Mouse (Mus musculus) MEL (cell line): ENCODE results near the gene Suclg2. TPM values are rescaled to one million over a fixed set of nuclear protein-coding genes. Genes with fewer than 3 reads are reported as not detected.

Source experiments
- DNase-seq: peaks from one replicate; pipeline ENCODE4 v3.0.0; 2011; ENCODE audit warnings: low read depth, low spot score
- H3K27ac ChIP-seq: 2 replicates; pipeline ENCODE4 v1.5.1; 2012; ENCODE audit warnings: low read depth, mild to moderate bottlenecking, control low read depth, low read length, moderate library complexity; ENCODE audit not compliant: control insufficient read depth
- H3K27me3 ChIP-seq, 2 experiments: fragments of 150-350 bp in 1 of 2; sonication (generic) in 1 of 2; 2 replicates each; pipeline ENCODE4 v1.6.1; 2012; ENCODE audit warnings: low read length in 2 of 2, mild to moderate bottlenecking in 2 of 2, improper control_type of control experiment in 1 of 2, moderate library complexity in 1 of 2; ENCODE audit not compliant: insufficient read depth in 2 of 2, control insufficient read depth in 1 of 2
- H3K36me3 ChIP-seq, 2 experiments: 2 replicates each; pipeline ENCODE4 v1.6.1; 2012 to 2014; ENCODE audit warnings: low read length in 2 of 2, improper control_type of control experiment in 1 of 2, inconsistent platforms in 1 of 2, mild to moderate bottlenecking in 1 of 2; ENCODE audit not compliant: insufficient read depth in 2 of 2, control insufficient read depth in 1 of 2
- H3K4me1 ChIP-seq, 2 experiments: fragments of 150-350 bp in 1 of 2; sonication (generic) in 1 of 2; 2 replicates each; pipeline ENCODE4 v1.6.1; 2012; ENCODE audit warnings: low read length in 2 of 2, improper control_type of control experiment in 1 of 2, mild to moderate bottlenecking in 1 of 2; ENCODE audit not compliant: insufficient read depth in 2 of 2, control insufficient read depth in 1 of 2
- H3K4me3 ChIP-seq, 2 experiments: fragments of 150-350 bp in 1 of 2; sonication (generic) in 1 of 2; 2 replicates each; pipeline ENCODE4 v1.5.1; 2012; ENCODE audit warnings: low read depth in 2 of 2, low read length in 2 of 2, mild to moderate bottlenecking in 2 of 2, moderate library complexity in 2 of 2, control low read depth in 1 of 2, improper control_type of control experiment in 1 of 2; ENCODE audit not compliant: control insufficient read depth in 1 of 2, insufficient read depth in 1 of 2
- H3K79me2 ChIP-seq: 2 replicates; pipeline ENCODE4 v1.6.1; 2012; ENCODE audit warnings: mild to moderate bottlenecking, low read length, moderate library complexity; ENCODE audit not compliant: control insufficient read depth, poor library complexity, insufficient read depth
- H3K9ac ChIP-seq: 2 replicates; pipeline ENCODE4 v1.6.1; 2012; ENCODE audit warnings: low read depth, mild to moderate bottlenecking, control low read depth, low read length, moderate library complexity; ENCODE audit not compliant: control insufficient read depth, poor library complexity, severe bottlenecking
- H3K9me3 ChIP-seq: fragments of 150-350 bp; sonication (generic); replicated peaks from 2 replicates; pipeline ENCODE4 v1.6.1; 2012; ENCODE audit warnings: mild to moderate bottlenecking, low read length, improper control_type of control experiment, moderate library complexity; ENCODE audit not compliant: insufficient read depth
- BHLHE40 ChIP-seq: IDR thresholded peaks from 2 replicates; pipeline ENCODE4 v1.6.1; 2012; ENCODE audit warnings: low read depth, mild to moderate bottlenecking, inconsistent platforms, low read length, improper control_type of control experiment, borderline replicate concordance
- CHD1 ChIP-seq: IDR thresholded peaks from 2 replicates; pipeline ENCODE4 v1.6.1; 2012; ENCODE audit warnings: low read depth, mild to moderate bottlenecking, inconsistent platforms, low read length, improper control_type of control experiment
- CHD2 ChIP-seq: IDR thresholded peaks from 2 replicates; pipeline ENCODE4 v1.6.1; 2011; ENCODE audit warnings: low read length, improper control_type of control experiment
- CTCF ChIP-seq, 3 experiments: IDR thresholded peaks in 2 of 3; conservative IDR thresholded peaks in 1 of 3; 2 replicates each; pipeline ENCODE4 v1.5.1; 2011 to 2012; ENCODE audit warnings: low read length in 3 of 3, low read depth in 2 of 3, mild to moderate bottlenecking in 2 of 3, improper control_type of control experiment in 1 of 3, inconsistent platforms in 1 of 3, mixed read lengths in 1 of 3, moderate library complexity in 1 of 3; ENCODE audit not compliant: control insufficient read depth in 1 of 3, insufficient read depth in 1 of 3, poor library complexity in 1 of 3, severe bottlenecking in 1 of 3
- E2F4 ChIP-seq: IDR thresholded peaks from 2 replicates; pipeline ENCODE4 v1.6.1; 2011; ENCODE audit warnings: low read depth, low read length, improper control_type of control experiment, borderline replicate concordance
- GABPA ChIP-seq: IDR thresholded peaks from 2 replicates; pipeline ENCODE4 v1.6.1; 2012; ENCODE audit warnings: low read depth, mild to moderate bottlenecking, inconsistent platforms, low read length, improper control_type of control experiment, moderate library complexity
- GATA1 ChIP-seq: IDR thresholded peaks from 2 replicates; pipeline ENCODE4 v1.6.1; 2011; ENCODE audit warnings: low read depth, low read length, improper control_type of control experiment
- HCFC1 ChIP-seq: IDR thresholded peaks from 2 replicates; pipeline ENCODE4 v1.6.1; 2012; ENCODE audit warnings: low read depth, mild to moderate bottlenecking, inconsistent platforms, low read length, improper control_type of control experiment, moderate library complexity
- KAT2A ChIP-seq: conservative IDR thresholded peaks from 2 replicates; pipeline ENCODE4 v1.6.1; 2012; ENCODE audit warnings: low read depth, low read length, improper control_type of control experiment, inconsistent platforms
- MAFK ChIP-seq: IDR thresholded peaks from 2 replicates; pipeline ENCODE4 v1.6.1; 2011; ENCODE audit warnings: low read depth, mild to moderate bottlenecking, low read length, improper control_type of control experiment, borderline replicate concordance
- MAX ChIP-seq: IDR thresholded peaks from 2 replicates; pipeline ENCODE4 v1.6.1; 2011; ENCODE audit warnings: low read length, improper control_type of control experiment
- MXI1 ChIP-seq: IDR thresholded peaks from 2 replicates; pipeline ENCODE4 v1.6.1; 2011; ENCODE audit warnings: mild to moderate bottlenecking, low read depth, low read length, improper control_type of control experiment
- MYC ChIP-seq: IDR thresholded peaks from 2 replicates; pipeline ENCODE4 v1.6.1; 2011; ENCODE audit warnings: low read depth, mild to moderate bottlenecking, low read length, improper control_type of control experiment, moderate library complexity
- NRF1 ChIP-seq: IDR thresholded peaks from 2 replicates; pipeline ENCODE4 v1.6.1; 2014; ENCODE audit warnings: low read depth, mild to moderate bottlenecking, inconsistent platforms, low read length, improper control_type of control experiment, moderate library complexity; ENCODE audit not compliant: poor library complexity, insufficient read depth, severe bottlenecking
- POLR2AphosphoS2 ChIP-seq: IDR thresholded peaks from 2 replicates; pipeline ENCODE4 v1.6.1; 2011; ENCODE audit warnings: low read length, improper control_type of control experiment
- POLR2AphosphoS5 ChIP-seq: IDR thresholded peaks from 2 replicates; pipeline ENCODE4 v1.6.1; 2012; ENCODE audit warnings: low read depth, borderline replicate concordance, mild to moderate bottlenecking, inconsistent platforms, low read length, moderate library complexity, mixed read lengths
- RAD21 ChIP-seq: IDR thresholded peaks from 2 replicates; pipeline ENCODE4 v1.6.1; 2011; ENCODE audit warnings: mild to moderate bottlenecking, low read depth, low read length, improper control_type of control experiment
- RCOR1 ChIP-seq: IDR thresholded peaks from 2 replicates; pipeline ENCODE4 v1.6.1; 2012; ENCODE audit warnings: low read depth, mild to moderate bottlenecking, inconsistent platforms, low read length, improper control_type of control experiment
- ZKSCAN1 ChIP-seq: IDR thresholded peaks from 2 replicates; pipeline ENCODE4 v1.6.1; 2012; ENCODE audit warnings: low read depth, mild to moderate bottlenecking, inconsistent platforms, low read length, improper control_type of control experiment, moderate library complexity
- ZMIZ1 ChIP-seq: IDR thresholded peaks from 2 replicates; pipeline ENCODE4 v1.6.1; 2012; ENCODE audit warnings: low read depth, mild to moderate bottlenecking, inconsistent platforms, low read length, improper control_type of control experiment, moderate library complexity
- polyA plus RNA-seq, 2 experiments: library from polyadenylated mRNA; stranded (reverse) in 1 of 2; unstranded in 1 of 2; fragments of >175 nt in 1 of 2; fragments of >200 nt in 1 of 2; gene quantifications; 2 replicates each; pipeline versions ENCODE4 v1.2.1 to v1.2.4; 2012; ENCODE audit warnings: low replicate concordance in 2 of 2, low read depth in 1 of 2; ENCODE audit not compliant: insufficient read length in 2 of 2, insufficient read depth in 1 of 2, missing spikeins in 1 of 2
- total RNA-seq: library from RNA; depleted of rRNA; stranded (reverse); fragments of 300-350 nt; gene quantifications from 2 replicates; pipeline ENCODE4 v1.2.3, GENCODE M21; 2012

The Suclg2 gene
- total and polyA plus RNA-seq, 3 experiments, result 40.0 to 46.5 TPM; not detected in 1

GRCm38 (mm10) chr6:95711671-95712070, 6.9 kb downstream of the Suclg2 start:
- H3K4me1 ChIP-seq, result no peaks in the 10 kb centered on the region

GRCm38 (mm10) chr6:95710886-95711285, 7.7 kb downstream of the Suclg2 start:
- Histone ChIP-seq H3K27me3 (no peaks in the 10 kb centered on the region), H3K36me3 (no peaks in the 10 kb centered on the region), H3K27ac (no peak overlapping the region), H3K9ac (no peak overlapping the region), H3K9me3 (no peaks in the 10 kb centered on the region), H3K4me3 (no peak overlapping the region), H3K79me2 (peaks cover 19% of the 10 kb centered on the region; the same call in 1 of the 2 replicates), H3K4me1 (no peaks in the 10 kb centered on the region)
- DNase-seq, result no peak
- TF ChIP-seq CHD2, result no peak
- no peak for TF ChIP-seq E2F4
- TF ChIP-seq CHD1, result no peak
- no peak for TF ChIP-seq MAX

More at GRCm38 (mm10) chr6:95711671-95712070, 6.9 kb downstream of the Suclg2 start:
- H3K27me3 ChIP-seq, result no peaks in the 10 kb centered on the region
- no peak overlapping the region for H3K9ac ChIP-seq
- no peak overlapping the region for H3K27ac ChIP-seq
- TF ChIP-seq CTCF (IDR thresholded peaks at IDR 0.05 in 2 of 3, conservative IDR thresholded peaks at IDR 0.05 in 1 of 3; ENCODE audit: control insufficient read depth in 1 of 3, insufficient read depth in 1 of 3, low read depth in 2 of 3, low read length in 3 of 3, poor library complexity in 1 of 3, severe bottlenecking in 1 of 3), result no peak
- no peak for TF ChIP-seq BHLHE40
- TF ChIP-seq ZKSCAN1, result no peak
- TF ChIP-seq HCFC1, result no peak
- TF ChIP-seq KAT2A, result no peak
- no peak for TF ChIP-seq POLR2AphosphoS5
- no peak for TF ChIP-seq GATA1
- TF ChIP-seq MAFK, result no peak
- no peak for TF ChIP-seq RCOR1
- TF ChIP-seq, all 39 proteins: peak for 0
- H3K9me3 ChIP-seq, result no peaks in the 10 kb centered on the region
- no peak for DNase-seq
- H3K79me2 ChIP-seq, result peaks cover 23% of the 10 kb centered on the region
- H3K36me3 ChIP-seq, result no peaks in the 10 kb centered on the region; a peak in 1 of 4 replicates
- no peak overlapping the region for H3K4me3 ChIP-seq

- Histone ChIP-seq H3K79me2 (peaks cover 17% of the 10 kb centered on the region), H3K4me1 (no peaks in the 10 kb centered on the region), H3K27ac (no peak overlapping the region), H3K27me3 (no peaks in the 10 kb centered on the region)
- no peak for DNase-seq
- TF ChIP-seq GABPA, result no peak
- no peak for TF ChIP-seq RAD21
- no peak for TF ChIP-seq RCOR1
- TF ChIP-seq POLR2AphosphoS2, result no peak
- no peak for TF ChIP-seq CHD1
- no peak for TF ChIP-seq MYC
- no peak for TF ChIP-seq NRF1
- TF ChIP-seq MXI1, result no peak
- TF ChIP-seq GATA1, result no peak
- TF ChIP-seq ZMIZ1, result no peak
- TF ChIP-seq, all 39 proteins: peak for 0
- Histone ChIP-seq H3K36me3 (no peaks in the 10 kb centered on the region; a peak in 2 of 4 replicates), H3K9me3 (no peaks in the 10 kb centered on the region), H3K4me3 (no peak overlapping the region), H3K9ac (no peak overlapping the region)
These were observed 9.1 kb downstream of the Suclg2 start for GRCm38 (mm10) chr6:95709531-95709930.
